Mouse (Mus musculus) midbrain, embryonic 11.5 days (tissue): Measurements from ENCODE around the gene Fuz. TPM values are rescaled to one million over a fixed set of nuclear protein-coding genes. Genes with fewer than 3 reads are reported as not detected.
"Not testable (repeated sequence)": the region's sequence is repeated elsewhere in the genome, so short reads cannot be mapped to it uniquely, and the experiment has no call there.

Experiments
- ATAC-seq: fragments of 200-750 bp; cut with Nextera tagmentation; 2 replicates; pipeline ENCODE4 v1.8.0; 2017; ENCODE audit warnings: moderate TSS enrichment, moderate library complexity; ENCODE audit not compliant: low FRiP score
- DNase-seq: peaks from one replicate; pipeline ENCODE4 v3.0.0; 2015; ENCODE audit warnings: low spot score; ENCODE audit errors: missing footprints
- H3K27ac ChIP-seq: fragments of 300-500 bp; sonication (generic); 2 replicates; pipeline ENCODE4 v1.5.1; 2014; ENCODE audit warnings: low read depth, low read length
- H3K27me3 ChIP-seq: fragments of 300-500 bp; sonication (generic); 2 replicates; pipeline ENCODE4 v1.6.1; 2014; ENCODE audit warnings: mild to moderate bottlenecking, low read length, moderate library complexity, mixed read lengths; ENCODE audit not compliant: control insufficient read depth, insufficient read depth
- H3K36me3 ChIP-seq: fragments of 300-500 bp; sonication (generic); 2 replicates; pipeline ENCODE4 v1.6.1; 2014; ENCODE audit warnings: mild to moderate bottlenecking, low read length, moderate library complexity, mixed read lengths; ENCODE audit not compliant: control insufficient read depth, insufficient read depth
- H3K4me1 ChIP-seq: fragments of 300-500 bp; sonication (generic); 2 replicates; pipeline ENCODE4 v1.6.1; 2014; ENCODE audit warnings: low read length; ENCODE audit not compliant: control insufficient read depth, insufficient read depth
- H3K4me2 ChIP-seq: fragments of 300-500 bp; sonication (generic); 2 replicates; pipeline ENCODE4 v1.6.1; 2014; ENCODE audit warnings: mild to moderate bottlenecking, moderate library complexity
- H3K4me3 ChIP-seq: fragments of 300-500 bp; sonication (generic); 2 replicates; pipeline ENCODE4 v1.5.1; 2014; ENCODE audit warnings: low read depth, low read length
- H3K9ac ChIP-seq: fragments of 300-500 bp; sonication (generic); 2 replicates; pipeline ENCODE4 v1.6.1; 2014; ENCODE audit warnings: low read length
- H3K9me3 ChIP-seq: fragments of 300-500 bp; sonication (generic); 2 replicates; pipeline ENCODE4 v1.6.1; 2016; ENCODE audit warnings: low read length; ENCODE audit not compliant: control insufficient read depth
- WGBS: fragments of 180-500 bp; shearing (Covaris S2); extraction: QIAGEN DNeasy Blood & Tissue Kit; methylation state at CpG from one replicate; pipeline ENCODE4 v1.1.7; 2014; 5-methylcytosine and 5-hydroxymethylcytosine counted together
- polyA plus RNA-seq: library from polyadenylated mRNA; unstranded; fragments of >200 nt; fragmentation: Nextera tagmentation; extraction: Ambion mirVana; gene quantifications from 2 replicates; pipeline ENCODE4 v1.2.1, GENCODE M21; 2014

Fuz gene
- polyA plus RNA-seq, 1 experiment from 2014 or later: 23.1 TPM

DNA sequence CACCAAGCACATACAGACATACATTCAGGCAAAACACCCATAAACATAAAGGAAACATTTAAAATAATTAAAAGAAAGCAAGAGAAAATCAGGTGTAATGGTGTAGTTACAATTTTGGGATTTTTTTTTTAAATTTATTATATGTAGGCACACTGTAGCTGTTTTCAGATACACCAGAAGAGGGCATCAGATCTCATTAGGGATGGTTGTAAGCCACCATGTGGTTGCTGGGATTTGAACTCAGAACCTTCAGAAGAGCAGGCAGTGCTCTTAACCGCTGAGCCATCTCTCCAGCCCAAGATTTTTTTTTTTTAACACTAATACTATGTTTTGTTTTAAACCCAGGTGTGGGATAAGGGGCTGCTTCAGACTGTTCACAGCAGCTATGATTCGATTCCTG lies 24.1 kb upstream of the Fuz start:
- not testable (repeated sequence) for H3K27ac ChIP-seq, H3K27me3 ChIP-seq, H3K9me3 ChIP-seq, DNase-seq, H3K9ac ChIP-seq, H3K36me3 ChIP-seq, H3K4me3 ChIP-seq, H3K4me2 ChIP-seq, ATAC-seq
- 90% methylated on average over 2 of the region's 2 CpGs for WGBS
- peaks cover 24% of the 10 kb centered on the region for H3K4me1 ChIP-seq

- H3K36me3 ChIP-seq: peaks cover 49% of the 10 kb centered on the region
- ATAC-seq (no peak), DNase-seq (no peak)
- no peak overlapping the region for H3K4me2 ChIP-seq
- no peak overlapping the region for H3K9ac ChIP-seq
- 90% methylated on average over 14 of the region's 14 CpGs for WGBS
- H3K4me3 ChIP-seq: no peak overlapping the region
- no peak overlapping the region for H3K27ac ChIP-seq
- H3K9me3 ChIP-seq: no peaks in the 10 kb centered on the region
- no peaks in the 10 kb centered on the region for H3K4me1 ChIP-seq
- no peaks in the 10 kb centered on the region for H3K27me3 ChIP-seq
Observed at GRCm38 (mm10) chr7:44877833-44878232, 18.0 kb upstream of the Fuz start.

DNA sequence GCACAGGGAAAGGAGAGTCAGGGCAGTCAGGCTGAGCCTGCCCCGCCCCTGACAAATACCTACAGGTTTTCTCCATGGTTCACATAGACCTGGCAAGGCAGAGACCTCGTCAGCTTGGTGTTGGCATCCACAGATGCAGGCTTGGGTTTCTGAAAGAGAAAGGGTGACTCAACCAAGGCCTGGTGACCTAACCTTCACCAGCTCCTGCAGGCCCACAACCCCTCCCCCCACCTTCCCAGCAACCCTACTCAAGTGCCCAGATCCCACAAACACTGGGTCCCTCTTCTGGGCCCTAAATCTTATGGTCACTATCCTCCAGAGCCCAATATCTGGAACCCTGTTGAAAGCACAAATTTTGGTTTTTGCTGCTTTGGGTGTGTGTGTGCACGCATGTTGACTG lies 12.8 kb upstream of the Fuz start:
- H3K27me3 ChIP-seq: no peaks in the 10 kb centered on the region
- H3K4me1 ChIP-seq: no peaks in the 10 kb centered on the region
- no peaks in the 10 kb centered on the region for H3K9me3 ChIP-seq
- H3K4me2 ChIP-seq: no peak overlapping the region
- H3K27ac ChIP-seq: no peak overlapping the region
- 95% methylated on average over 3 of the region's 3 CpGs for WGBS
- ATAC-seq: no peak
- H3K9ac ChIP-seq: no peak overlapping the region
- no peak for DNase-seq
- H3K4me3 ChIP-seq: no peak overlapping the region
- peaks cover 58% of the 10 kb centered on the region for H3K36me3 ChIP-seq

- Histone ChIP-seq H3K9me3 (no peaks in the 10 kb centered on the region), H3K9ac (no peak overlapping the region), H3K4me3 (no peak overlapping the region), H3K27ac (no peak overlapping the region), H3K4me2 (no peak overlapping the region), H3K27me3 (no peaks in the 10 kb centered on the region), H3K4me1 (no peaks in the 10 kb centered on the region), H3K36me3 (peaks cover 53% of the 10 kb centered on the region)
- ATAC-seq (no peak), DNase-seq (no peak)
- WGBS: 98% methylated on average over 5 of the region's 5 CpGs
Observed at GRCm38 (mm10) chr7:44884637-44885036, 11.2 kb upstream of the Fuz start.

DNA sequence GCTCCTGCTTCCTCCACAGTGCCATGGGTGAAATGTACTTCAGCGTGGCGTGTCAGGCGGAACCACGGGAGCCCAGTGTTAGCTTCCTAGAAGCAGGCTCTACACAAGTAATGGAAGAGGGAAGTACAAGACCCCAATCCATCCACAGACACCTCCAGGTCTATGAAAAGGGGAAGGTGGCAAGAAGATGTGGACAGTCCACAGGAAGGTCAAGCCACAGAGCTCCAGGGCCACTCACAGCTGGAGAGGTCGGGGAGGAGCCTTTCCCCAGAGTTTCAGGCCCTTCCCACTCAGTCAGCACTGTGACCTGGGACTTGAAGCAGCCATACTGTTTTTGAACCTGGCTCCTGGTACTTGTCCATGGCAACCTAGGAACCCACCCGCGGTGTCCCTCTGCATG lies 8.9 kb upstream of the Fuz start:
- no peak overlapping the region for H3K9ac ChIP-seq
- H3K9me3 ChIP-seq: no peaks in the 10 kb centered on the region
- DNase-seq (no peak), ATAC-seq (no peak)
- no peak overlapping the region for H3K27ac ChIP-seq
- H3K4me1 ChIP-seq: peaks cover 15% of the 10 kb centered on the region
- WGBS: 95% methylated on average over 7 of the region's 7 CpGs
- H3K27me3 ChIP-seq: no peaks in the 10 kb centered on the region
- H3K4me3 ChIP-seq: no peak overlapping the region
- H3K36me3 ChIP-seq: peaks cover 33% of the 10 kb centered on the region
- no peak overlapping the region for H3K4me2 ChIP-seq

DNA sequence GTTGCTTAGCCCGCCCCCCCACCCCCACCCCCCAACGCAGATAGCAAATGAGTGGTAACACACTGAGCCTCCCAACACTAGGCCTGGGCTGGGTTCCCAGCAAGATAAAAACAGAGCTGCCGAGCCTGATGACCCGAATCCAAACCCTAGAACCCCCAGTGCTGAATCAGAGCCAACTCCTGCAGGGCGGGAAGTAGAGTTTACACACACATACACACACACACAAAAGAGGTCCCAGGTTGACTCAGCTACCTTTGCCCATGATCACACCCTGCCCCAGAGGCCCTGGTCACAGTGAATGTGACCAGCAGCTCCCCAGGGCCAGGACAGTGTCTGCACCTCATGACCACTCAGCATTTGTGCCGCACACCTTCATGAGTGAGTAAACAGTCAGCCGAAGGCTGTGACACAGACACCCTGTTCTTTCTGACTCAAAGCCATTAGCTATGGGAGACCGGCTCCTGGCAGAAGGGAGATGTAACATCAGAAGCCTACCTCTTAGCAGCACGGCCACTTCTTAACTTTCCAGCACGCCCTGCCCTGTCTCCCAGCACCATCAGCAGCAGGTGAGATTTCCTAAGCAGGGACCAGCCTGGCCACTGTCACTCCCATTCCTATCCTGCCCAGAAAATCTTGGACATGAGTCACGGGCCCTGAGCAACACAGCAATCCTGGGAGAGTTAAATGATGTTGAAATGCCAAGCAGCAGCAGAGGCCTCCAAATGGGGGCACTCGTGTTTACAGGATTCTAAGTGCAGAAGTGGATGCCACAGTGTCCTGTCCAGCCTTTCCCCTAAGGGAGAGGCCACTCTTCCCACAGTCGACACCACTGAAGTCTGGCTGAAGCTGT lies 7.4 kb upstream of the Fuz start:
- Histone ChIP-seq H3K4me3 (no peak overlapping the region), H3K4me2 (no peak overlapping the region), H3K36me3 (peaks cover 23% of the 10 kb centered on the region), H3K9me3 (no peaks in the 10 kb centered on the region), H3K27me3 (no peaks in the 10 kb centered on the region), H3K27ac (no peak overlapping the region), H3K9ac (no peak overlapping the region), H3K4me1 (peaks cover 20% of the 10 kb centered on the region)
- ATAC-seq (no peak), DNase-seq (no peak)
- WGBS: 89% methylated on average over 13 of the region's 13 CpGs

- 90% methylated on average over 6 of the region's 7 CpGs for WGBS
- ATAC-seq (no peak), DNase-seq (no peak)
- H3K4me2 ChIP-seq: peak overlapping the region; percentile 66
- no peaks in the 10 kb centered on the region for H3K27me3 ChIP-seq
- peaks cover 10% of the 10 kb centered on the region for H3K36me3 ChIP-seq
- no peak overlapping the region for H3K27ac ChIP-seq
- peak overlapping the region; percentile 81; the same call in 1 of the 2 replicates for H3K4me3 ChIP-seq
- peak overlapping the region; percentile 91; the same call in 1 of the 2 replicates for H3K9ac ChIP-seq
- H3K9me3 ChIP-seq: no peaks in the 10 kb centered on the region
- peaks cover 35% of the 10 kb centered on the region for H3K4me1 ChIP-seq
Observed at GRCm38 (mm10) chr7:44890180-44890579, 5.7 kb upstream of the Fuz start.

GRCm38 (mm10) chr7:44890737-44891136 lies 5.1 kb upstream of the Fuz start:
- Histone ChIP-seq H3K27ac (no peak overlapping the region), H3K4me3 (peak overlapping the region; percentile 81), H3K36me3 (peaks cover 9% of the 10 kb centered on the region), H3K9ac (peak overlapping the region; percentile 91), H3K4me2 (peak overlapping the region; percentile 66), H3K4me1 (peaks cover 38% of the 10 kb centered on the region), H3K9me3 (no peaks in the 10 kb centered on the region), H3K27me3 (no peaks in the 10 kb centered on the region)
- ATAC-seq (no peak), DNase-seq (no peak)
- WGBS: 88% methylated on average over 4 of the region's 4 CpGs

- 17% methylated on average over 6 of the region's 6 CpGs for WGBS
- H3K9me3 ChIP-seq: no peaks in the 10 kb centered on the region
- peaks cover 40% of the 10 kb centered on the region for H3K4me1 ChIP-seq
- H3K27ac ChIP-seq: peak overlapping the region; percentile 86
- no peaks in the 10 kb centered on the region for H3K27me3 ChIP-seq
- ATAC-seq: no peak
- H3K4me2 ChIP-seq: peak overlapping the region; percentile 66
- peak overlapping the region; percentile 81 for H3K4me3 ChIP-seq
- peak; percentile 90 for DNase-seq
- H3K9ac ChIP-seq: peak overlapping the region; percentile 91
- peaks cover 9% of the 10 kb centered on the region for H3K36me3 ChIP-seq
Observed at GRCm38 (mm10) chr7:44891611-44892010, 4.3 kb upstream of the Fuz start.
